Mouse (Mus musculus) layer of hippocampus, adult 9-11 months (tissue): ENCODE measurements at regions not wholly inside any gene's neighbourhood (a gene's known extent, or its start where the extent isn't known, plus 50 kb on each side); places are given as distances from the start of the nearest gene placed in this dataset.

Experiments
- DNase-seq: peaks from one replicate; pipeline ENCODE4 v3.0.0; 2022

- no peak for DNase-seq
Measured at GRCm38 (mm10) chr1:18384079-18384478, 119.1 kb upstream of the Defb41 start.

DNA sequence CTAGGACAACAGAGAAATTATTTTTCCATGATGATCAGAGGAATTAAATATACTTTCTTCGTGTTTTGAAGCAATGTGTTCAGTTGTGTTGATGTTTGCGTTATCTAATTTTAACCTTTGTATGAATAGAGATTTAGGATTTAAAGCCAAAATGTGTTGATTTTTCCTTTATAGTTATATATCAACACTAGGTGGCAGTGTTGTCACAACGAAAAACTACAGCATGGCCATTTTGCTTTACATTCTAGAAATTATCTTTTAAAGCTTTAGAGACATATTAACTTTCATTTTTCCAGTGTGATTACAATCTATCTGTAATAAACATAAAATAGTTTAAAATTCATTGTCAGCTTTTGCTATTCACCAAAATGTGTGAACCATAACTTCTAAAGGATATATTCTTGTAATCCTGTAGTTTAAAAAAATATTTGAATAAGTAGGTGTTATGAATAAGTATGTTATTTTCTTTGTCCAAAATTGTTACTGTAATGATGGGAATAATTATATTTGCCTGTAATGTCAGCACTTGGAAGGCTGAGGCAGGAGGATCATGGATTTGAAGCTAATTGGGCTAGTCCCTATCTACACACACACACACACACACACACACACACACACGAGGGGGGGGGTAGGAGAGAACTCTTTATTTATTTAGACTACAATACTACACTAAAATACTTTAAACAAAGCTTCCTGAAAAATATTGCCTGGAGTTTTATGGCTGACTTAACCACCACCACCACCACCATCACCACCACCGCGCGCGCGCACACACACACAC, 95.2 kb upstream of the Defb41 start:
- DNase-seq = no peak

DNA sequence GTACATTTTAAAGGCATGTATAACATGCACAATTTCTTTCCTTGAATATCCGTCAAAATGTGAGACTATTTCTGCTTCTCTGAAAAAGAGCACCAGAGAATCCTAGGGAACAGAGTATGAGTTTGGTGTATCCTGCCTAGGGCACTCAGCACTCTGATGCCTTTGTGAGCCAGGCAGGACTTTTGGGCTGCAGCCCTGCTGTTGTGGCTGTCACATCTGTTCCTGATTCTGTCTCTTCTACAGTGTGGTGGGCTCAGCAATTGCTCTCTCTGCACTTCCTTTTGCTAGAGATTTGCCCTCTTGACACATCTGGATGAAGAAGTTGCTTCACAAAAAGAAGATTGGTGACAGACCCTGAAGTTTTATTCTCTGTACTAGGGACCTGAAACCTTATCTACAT, 73.9 kb upstream of the Defb41 start:
- no peak for DNase-seq
